Mouse (Mus musculus): ENCODE data around the gene Dnajc11.

Dnajc11 gene

DNA sequence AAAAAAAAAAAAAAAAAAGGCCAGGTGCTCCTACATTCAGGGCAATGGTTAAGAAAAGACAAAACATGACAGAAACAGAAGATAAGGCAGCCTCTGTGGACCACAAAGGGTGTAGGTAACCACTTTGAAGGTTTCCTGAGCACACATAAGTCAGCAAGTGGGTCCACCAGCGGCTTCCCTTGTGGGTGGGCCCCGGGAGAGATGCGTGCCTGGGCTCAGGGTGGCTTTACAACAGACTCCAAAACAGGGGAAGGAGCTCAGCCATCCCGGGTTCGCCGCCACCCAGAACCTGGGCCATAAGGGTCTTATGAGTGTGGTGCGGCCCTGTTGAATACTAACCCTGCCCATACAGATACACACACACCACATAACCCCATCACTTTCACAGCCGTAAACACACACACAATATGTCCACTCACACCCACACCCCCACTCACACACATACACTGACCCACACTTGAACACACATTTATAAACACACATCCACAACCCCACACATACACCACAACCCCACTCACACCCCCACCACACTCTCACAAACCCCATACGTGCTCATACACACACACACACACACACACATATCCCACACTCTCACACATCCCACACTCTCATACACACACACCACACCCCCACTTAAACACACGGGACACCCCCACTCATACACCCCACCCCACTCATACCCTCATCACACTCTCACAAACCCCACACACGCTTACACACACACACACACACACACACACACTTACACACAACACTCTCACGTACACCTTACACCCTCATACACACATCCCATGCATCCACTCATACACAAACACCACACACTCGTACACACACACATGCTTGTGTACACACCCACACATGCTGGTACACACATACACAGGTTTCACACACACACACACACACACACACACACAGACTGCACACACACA is 651 bp upstream of the Dnajc11 start:
- DNase-seq (ENCODE audit: low spot score), result no peak

- no peak for DNase-seq (ENCODE audit: low spot score)
These were observed 703 bp downstream of the Dnajc11 start for GRCm38 (mm10) chr4:151934215-151934572.

DNA sequence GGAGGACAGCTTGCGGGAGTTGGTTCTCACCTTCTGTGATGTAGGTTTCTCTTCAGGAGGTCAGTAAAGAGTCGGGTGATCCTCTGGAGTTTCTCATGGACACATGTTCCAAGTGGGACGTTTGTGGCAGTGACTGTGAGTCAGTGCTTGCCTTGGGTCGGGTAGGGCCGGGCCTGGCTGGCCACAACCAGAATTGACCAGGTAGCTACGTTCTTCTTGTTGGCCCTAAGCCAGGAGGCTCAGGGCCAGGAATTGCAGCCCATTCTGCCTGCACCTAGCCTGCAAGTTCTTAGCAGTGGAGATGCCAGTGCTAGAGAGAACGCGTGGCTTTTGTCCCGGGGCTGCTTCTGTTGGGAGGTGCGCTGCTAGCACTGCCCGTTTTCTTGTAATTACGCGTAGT is 4.0 kb downstream of the Dnajc11 start:
- no peak for DNase-seq (ENCODE audit: low spot score)

GRCm38 (mm10) chr4:151938089-151938488 is 4.6 kb downstream of the Dnajc11 start:
- no peak for DNase-seq (ENCODE audit: low spot score)

DNA sequence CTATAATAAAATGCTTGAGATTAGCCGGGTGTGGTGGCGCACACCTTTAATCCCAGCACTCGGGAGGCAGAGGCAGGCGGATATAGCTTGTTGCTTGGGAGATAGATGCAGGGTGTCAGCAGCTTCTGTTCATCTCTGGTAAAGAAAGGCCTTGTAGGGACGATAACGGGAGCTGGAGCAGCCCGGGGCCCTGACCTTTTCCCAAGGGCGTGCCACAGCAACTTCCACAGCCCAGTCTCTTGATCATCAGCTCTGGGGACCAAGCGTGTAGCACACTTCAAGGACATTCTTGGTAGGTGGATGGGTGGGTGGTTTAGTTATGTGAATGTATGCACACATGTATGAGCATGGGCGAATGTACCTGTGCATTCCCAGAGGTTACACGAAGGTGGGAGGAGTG is 12.7 kb downstream of the Dnajc11 start:
- DNase-seq (ENCODE audit: low spot score), result no peak

- DNase-seq (ENCODE audit: low spot score), result no peak
These were observed 15.3 kb downstream of the Dnajc11 start for GRCm38 (mm10) chr4:151948497-151949471.

DNA sequence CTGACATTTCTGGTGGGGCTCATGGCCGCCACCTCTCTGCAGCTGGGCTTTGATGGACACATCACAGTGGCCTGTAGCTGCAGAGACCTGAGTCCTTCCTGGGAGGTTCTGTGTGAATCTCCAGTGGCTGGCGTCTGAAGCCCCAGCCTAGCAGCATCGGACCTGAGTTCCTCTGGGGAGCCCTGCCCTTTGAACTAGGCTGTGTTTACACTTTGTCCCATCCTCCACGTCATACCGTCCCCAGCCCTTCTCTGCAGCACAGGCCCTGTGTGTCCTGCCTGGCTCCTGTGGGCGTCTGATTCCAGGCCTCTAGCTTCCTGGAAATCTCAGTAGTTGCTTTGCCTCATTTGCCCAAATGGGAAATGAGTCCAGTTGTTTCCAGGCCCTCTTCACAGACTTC is 19.7 kb downstream of the Dnajc11 start:
- no peak for DNase-seq (ENCODE audit: low spot score)

- no peak for DNase-seq (ENCODE audit: low spot score)
These were observed 22.3 kb downstream of the Dnajc11 start for GRCm38 (mm10) chr4:151955791-151956190.

DNA sequence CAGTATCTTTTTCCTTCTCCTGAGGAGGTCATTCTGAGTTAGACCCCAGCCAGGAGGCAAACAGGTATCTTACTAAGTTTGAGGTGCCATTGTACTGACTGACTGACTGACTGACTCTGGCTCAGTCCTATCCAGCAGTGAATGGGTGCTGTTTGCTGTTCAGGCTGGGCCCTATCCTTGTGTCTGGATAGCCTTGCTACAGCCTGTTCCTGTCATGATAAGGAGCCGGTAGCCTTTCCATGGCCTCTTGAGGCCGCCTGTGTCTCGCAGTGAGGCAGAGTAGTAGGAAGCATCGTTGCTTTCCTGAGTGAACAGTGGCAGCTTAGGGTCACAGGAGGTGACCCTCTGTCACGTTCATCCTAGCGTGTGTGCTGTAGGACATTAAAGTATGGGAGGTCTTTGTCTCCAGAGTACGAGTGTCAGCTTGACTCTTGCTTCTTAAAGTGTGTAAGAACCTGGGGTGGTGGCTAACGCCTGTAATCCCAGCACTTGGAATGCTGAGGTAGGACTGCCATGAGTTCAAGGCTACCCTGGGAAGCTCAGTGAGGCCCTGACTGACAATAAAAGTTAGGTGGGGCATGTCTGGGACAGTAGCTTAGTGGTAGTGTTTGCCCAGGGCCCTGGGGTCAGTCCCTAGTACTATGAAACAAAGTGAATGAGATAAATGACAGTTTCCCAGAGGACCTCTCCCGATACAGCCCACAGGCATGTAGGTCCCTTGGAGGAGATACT is 24.3 kb downstream of the Dnajc11 start:
- no peak for DNase-seq (ENCODE audit: low spot score)

- DNase-seq (ENCODE audit: low spot score), result no peak
These were observed 26.5 kb downstream of the Dnajc11 start for GRCm38 (mm10) chr4:151959849-151960512.

- DNase-seq (ENCODE audit: low spot score), result no peak
These were observed 27.0 kb downstream of the Dnajc11 start for GRCm38 (mm10) chr4:151960513-151960854.

GRCm38 (mm10) chr4:151962817-151963216 is 29.3 kb downstream of the Dnajc11 start:
- DNase-seq (ENCODE audit: low spot score), result no peak

DNA sequence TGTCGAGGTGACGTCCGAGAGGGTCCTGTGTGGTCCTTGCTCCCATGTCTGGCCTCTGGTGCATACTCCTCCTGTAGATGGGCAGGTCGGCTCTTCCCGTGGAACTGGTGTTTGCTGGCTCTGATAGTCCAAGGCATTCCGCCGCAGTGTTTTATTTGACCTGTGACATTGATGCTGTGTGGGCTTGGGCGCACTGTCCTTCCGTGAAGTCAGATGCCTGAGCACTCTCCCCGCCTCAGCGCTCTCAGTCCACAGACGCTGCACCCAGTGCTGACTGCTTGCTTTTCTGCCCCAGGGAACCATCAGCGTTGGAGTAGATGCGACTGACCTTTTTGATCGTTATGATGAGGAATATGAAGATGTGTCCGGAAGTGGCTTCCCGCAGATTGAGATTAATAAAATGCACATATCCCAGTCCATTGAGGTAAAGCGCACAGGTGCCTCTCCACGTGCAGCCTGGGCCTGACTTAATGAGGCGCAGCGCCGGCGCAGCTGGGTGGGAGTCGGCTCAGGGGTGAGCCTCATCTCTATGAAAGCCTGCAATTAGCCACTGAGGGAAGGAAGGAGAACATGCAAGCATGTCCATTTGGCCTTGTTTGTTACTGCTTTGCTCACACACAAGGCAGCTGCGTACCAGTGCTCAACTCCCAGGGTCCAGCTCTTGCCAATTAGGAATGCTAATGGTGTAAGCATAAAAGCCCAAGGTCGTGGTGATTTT is 34.9 kb downstream of the Dnajc11 start:
- no peak for DNase-seq (ENCODE audit: low spot score)

DNA sequence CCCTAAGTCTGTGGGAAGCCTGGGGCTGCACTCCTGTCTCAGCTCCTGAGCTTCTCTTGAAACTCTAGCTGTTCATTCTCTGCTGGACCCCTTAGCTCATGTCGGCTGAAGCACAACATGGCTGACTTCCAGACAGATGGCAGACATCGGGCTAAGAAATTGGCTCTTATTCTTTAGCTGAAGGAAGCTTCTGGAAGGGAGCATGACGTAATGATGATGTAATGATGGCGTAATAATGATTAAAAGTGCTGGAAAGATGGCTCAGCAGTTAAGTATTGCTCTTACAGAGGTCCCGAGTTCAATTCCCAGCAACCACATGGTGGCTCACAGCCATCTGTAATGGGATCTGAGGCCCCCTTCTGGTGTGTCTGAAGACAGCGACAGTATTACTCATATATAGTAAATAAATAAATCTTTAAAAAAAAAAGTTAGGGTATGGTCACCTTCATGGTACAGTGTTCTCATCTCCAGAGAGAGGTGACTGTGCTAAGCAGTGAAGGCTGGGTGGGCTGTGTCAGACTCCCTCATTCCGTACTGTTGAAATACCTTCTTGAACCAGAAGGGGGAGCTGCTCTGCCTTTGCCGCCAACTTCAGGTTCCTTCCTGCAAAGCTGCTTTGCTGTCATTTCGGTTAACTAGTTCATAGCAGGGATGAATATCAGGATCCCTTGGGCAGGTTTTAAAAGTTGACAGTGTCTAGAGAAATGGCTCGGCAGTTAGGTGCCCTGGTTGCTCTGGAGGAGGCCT is 38.9 kb downstream of the Dnajc11 start:
- DNase-seq (ENCODE audit: low spot score), result no peak

GRCm38 (mm10) chr4:151975441-151975840 is 42.0 kb downstream of the Dnajc11 start:
- no peak for DNase-seq (ENCODE audit: low spot score)

DNA sequence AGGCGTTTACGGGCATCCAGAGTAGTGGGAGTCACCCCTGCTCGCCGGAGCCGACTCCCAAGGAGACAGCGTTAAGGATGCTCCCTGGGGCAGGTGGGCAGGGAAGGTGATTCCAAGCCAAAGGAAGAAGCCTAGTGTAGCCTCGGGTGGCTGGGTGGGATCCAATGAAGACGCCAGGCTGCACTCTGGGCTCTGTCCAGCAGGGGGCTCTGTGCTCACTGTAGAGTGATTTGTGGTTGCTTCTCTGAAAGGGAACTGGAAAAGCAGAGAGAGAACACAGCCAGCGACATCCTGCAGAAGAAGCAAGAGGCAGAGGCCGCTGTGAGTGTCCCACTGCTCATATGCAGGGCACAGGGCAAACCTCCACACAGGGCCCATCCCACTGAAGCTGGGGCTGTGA is 44.3 kb downstream of the Dnajc11 start:
- peak; percentile 74 for DNase-seq (ENCODE audit: low spot score)

GRCm38 (mm10) chr4:151980699-151981098 is 47.2 kb downstream of the Dnajc11 start:
- DNase-seq (ENCODE audit: low spot score), result no peak

- peak; percentile 66 for DNase-seq (ENCODE audit: low spot score)
These were observed 47.9 kb downstream of the Dnajc11 start for GRCm38 (mm10) chr4:151981363-151981762.

- DNase-seq (ENCODE audit: low spot score), result no peak
These were observed 49.6 kb downstream of the Dnajc11 start for GRCm38 (mm10) chr4:151983043-151983442.

DNA sequence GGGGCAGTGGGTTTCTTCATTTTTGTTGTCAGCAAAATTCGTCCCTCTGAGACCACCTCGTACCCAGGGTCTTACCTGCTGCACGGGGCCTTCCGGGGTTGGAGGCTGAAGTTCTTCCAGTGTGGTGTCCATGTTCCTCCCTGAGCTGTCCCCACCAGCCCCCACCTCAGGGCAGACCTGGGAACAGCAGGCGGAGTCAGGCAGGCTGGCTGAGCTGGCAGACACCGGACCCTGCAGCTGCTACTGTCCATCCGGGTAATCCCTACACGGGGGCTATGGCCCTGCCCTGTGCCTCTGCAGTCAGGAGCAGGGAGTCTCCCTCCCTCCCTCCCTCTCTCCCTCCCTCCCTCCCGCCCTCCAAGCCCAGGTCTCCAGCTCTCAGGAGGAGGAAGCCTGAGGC is 50.1 kb downstream of the Dnajc11 start:
- no peak for DNase-seq (ENCODE audit: low spot score)
